Mouse (Mus musculus): ENCODE measurements at regions not wholly inside any gene's neighbourhood (a gene's known extent, or its start where the extent isn't known, plus 50 kb on each side); places are given as distances from the start of the nearest gene placed in this dataset.
A peak's percentile ranks its signal among the peaks of the same experiment; 100 is the strongest.

DNA sequence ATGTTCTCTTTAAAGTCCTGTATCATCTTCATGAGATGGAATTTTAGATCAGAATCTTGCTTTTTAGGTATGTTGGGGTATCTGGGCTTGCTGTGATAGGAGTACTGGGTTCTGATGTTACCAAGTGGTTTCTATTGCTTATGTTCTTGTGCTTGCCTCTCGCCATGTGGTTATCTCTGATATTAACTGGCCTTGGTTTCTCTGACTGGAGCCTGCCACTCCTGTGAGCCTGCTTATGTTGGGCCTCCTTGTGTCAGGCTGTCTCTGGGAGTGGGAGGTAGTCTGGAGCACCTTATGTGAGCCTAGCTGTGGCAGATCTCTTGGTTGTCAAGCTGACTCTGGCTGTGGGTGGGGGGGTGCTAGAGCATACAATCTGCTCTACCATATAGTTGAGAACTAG lies 302.9 kb upstream of the Tusc1 start:
- ATAC-seq (ENCODE audit: extremely low read depth, insufficient number of reproducible peaks, low FRiP score, poor library complexity, severe bottlenecking): no peak
- H3K27me3 ChIP-seq (ENCODE audit: insufficient read depth, low read length): no peaks in the 10 kb centered on the region
- DNase-seq (ENCODE audit: low spot score): no peak
- TF ChIP-seq GATA2 (IDR thresholded peaks at IDR 0.05; ENCODE audit: borderline replicate concordance, low read depth, low read length): no peak
- TF ChIP-seq CTCF (IDR thresholded peaks at IDR 0.05; ENCODE audit: low read depth, low read length): no peak
- TF ChIP-seq POLR2AphosphoS5 (IDR thresholded peaks at IDR 0.05; ENCODE audit: insufficient replicate concordance, low read depth, low read length): no peak
- no peak for TF ChIP-seq GATA1 (IDR thresholded peaks at IDR 0.05; ENCODE audit: borderline replicate concordance, low read length)
- no peak for TF ChIP-seq TAL1 (conservative IDR thresholded peaks at IDR 0.05; ENCODE audit: low read depth, low read length)
- no peak overlapping the region for H3K4me3 ChIP-seq (ENCODE audit: low read depth, low read length)
- 0 out of 2 replicates have a peak, but pooled peaks cover 4% of the 10 kb centered on the region for H3K4me1 ChIP-seq (ENCODE audit: insufficient read depth, low read depth, low read length)
- H3K9me3 ChIP-seq (replicated peaks): no peaks in the 10 kb centered on the region
- H3K36me3 ChIP-seq (replicated peaks): no peaks in the 10 kb centered on the region

DNA sequence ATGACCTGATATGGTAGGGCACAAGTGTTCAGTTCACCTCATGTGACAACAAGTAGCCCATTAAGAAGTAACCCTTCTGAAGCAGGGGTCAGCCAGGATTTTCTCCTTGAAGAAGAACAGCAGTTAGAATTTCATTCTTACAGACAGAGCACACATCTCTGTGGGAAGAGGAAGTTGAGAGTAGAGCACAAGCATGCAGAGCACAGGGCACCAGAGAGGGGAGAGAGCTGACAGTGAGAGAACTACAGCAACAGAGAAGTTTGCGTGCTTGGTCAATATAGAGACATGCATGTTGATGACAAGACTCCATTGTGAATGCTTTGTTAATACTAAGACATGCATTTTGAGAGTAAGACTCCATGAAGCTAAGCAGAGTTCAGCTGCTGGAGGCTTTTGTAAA lies 263.2 kb upstream of the Tusc1 start:
- Histone ChIP-seq H3K36me3 (replicated peaks) (no peaks in the 10 kb centered on the region), H3K9me3 (replicated peaks) (no peaks in the 10 kb centered on the region), H3K4me3 (ENCODE audit: low read depth, low read length) (no peak overlapping the region), H3K4me1 (ENCODE audit: insufficient read depth, low read depth, low read length) (peaks cover 3% of the 10 kb centered on the region; the same call in 1 of the 2 replicates), H3K27me3 (ENCODE audit: insufficient read depth, low read length) (no peaks in the 10 kb centered on the region)
- TF ChIP-seq CTCF (IDR thresholded peaks at IDR 0.05; ENCODE audit: low read depth, low read length) (no peak), TAL1 (conservative IDR thresholded peaks at IDR 0.05; ENCODE audit: low read depth, low read length) (no peak), POLR2AphosphoS5 (IDR thresholded peaks at IDR 0.05; ENCODE audit: insufficient replicate concordance, low read depth, low read length) (no peak), GATA1 (IDR thresholded peaks at IDR 0.05; ENCODE audit: borderline replicate concordance, low read length) (no peak), GATA2 (IDR thresholded peaks at IDR 0.05; ENCODE audit: borderline replicate concordance, low read depth, low read length) (no peak)
- ATAC-seq (ENCODE audit: extremely low read depth, insufficient number of reproducible peaks, low FRiP score, poor library complexity, severe bottlenecking) (no peak), DNase-seq (ENCODE audit: low spot score) (no peak)

DNA sequence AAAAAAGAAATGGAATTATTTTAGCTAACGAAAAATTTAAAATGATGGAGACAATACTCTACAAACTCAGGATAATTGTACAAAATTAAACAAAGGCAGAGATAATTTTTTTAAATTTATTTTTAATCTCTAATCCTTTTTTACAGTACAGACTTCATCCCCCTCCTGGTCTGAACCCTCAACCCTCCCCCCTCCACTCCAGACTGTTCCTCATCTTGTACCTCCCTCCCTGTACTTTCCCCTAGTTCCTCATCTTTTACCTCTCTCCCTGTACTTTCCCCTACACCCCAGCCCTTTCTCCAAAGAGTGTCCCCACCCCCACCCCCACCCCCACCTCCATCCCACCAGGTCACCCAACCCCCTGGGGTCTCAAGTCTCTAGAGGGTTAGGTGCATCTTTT lies 249.0 kb upstream of the Tusc1 start:
- H3K4me1 ChIP-seq (ENCODE audit: insufficient read depth, low read depth, low read length): peaks cover 28% of the 10 kb centered on the region
- ATAC-seq (ENCODE audit: extremely low read depth, insufficient number of reproducible peaks, low FRiP score, poor library complexity, severe bottlenecking) (no peak), DNase-seq (ENCODE audit: low spot score) (peak; percentile 1)
- no peaks in the 10 kb centered on the region for H3K9me3 ChIP-seq (replicated peaks)
- no peak overlapping the region; the same call in 1 of the 2 replicates for H3K4me3 ChIP-seq (ENCODE audit: low read depth, low read length)
- H3K36me3 ChIP-seq (replicated peaks): no peaks in the 10 kb centered on the region
- TF ChIP-seq POLR2AphosphoS5 (IDR thresholded peaks at IDR 0.05; ENCODE audit: insufficient replicate concordance, low read depth, low read length) (no peak), CTCF (IDR thresholded peaks at IDR 0.05; ENCODE audit: low read depth, low read length) (no peak), TAL1 (conservative IDR thresholded peaks at IDR 0.05; ENCODE audit: low read depth, low read length) (no peak), GATA1 (IDR thresholded peaks at IDR 0.05; ENCODE audit: borderline replicate concordance, low read length) (no peak), GATA2 (IDR thresholded peaks at IDR 0.05; ENCODE audit: borderline replicate concordance, low read depth, low read length) (no peak)
- no peaks in the 10 kb centered on the region for H3K27me3 ChIP-seq (ENCODE audit: insufficient read depth, low read length)

DNA sequence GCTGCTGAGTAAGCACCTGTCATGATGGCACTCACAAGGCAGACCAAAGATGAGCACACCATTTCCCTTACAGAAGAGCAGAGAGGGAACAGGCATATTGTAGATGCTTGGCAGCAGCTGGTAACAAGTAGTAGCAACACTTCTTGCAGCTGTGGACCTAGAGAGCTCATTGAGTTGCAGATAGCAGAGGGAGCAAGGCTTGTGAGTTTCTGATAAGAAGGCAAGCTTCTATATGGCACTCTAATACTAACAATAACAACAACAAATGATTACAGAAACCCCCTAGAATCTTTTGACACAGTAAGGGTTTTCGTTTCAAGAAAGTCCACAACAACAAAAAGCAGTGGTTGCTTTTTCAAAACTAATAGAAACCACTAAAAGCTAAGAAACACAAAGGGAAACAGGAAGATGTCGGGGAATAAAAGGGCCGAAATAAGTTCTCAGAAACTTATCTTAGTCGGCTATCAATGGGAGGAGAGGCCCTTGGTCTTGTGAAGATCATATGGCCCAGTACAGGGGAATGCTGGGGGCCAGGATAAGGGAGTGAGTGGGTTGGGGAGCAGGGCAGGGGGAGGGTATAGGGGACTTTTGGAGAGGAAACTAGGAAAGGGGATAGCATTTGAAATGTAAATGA lies 248.5 kb upstream of the Tusc1 start:
- DNase-seq (ENCODE audit: low spot score): peak; percentile 26
- H3K36me3 ChIP-seq (replicated peaks): no peaks in the 10 kb centered on the region
- TF ChIP-seq TAL1 (conservative IDR thresholded peaks at IDR 0.05; ENCODE audit: low read depth, low read length): peak; percentile 87
- TF ChIP-seq POLR2AphosphoS5 (IDR thresholded peaks at IDR 0.05; ENCODE audit: insufficient replicate concordance, low read depth, low read length): no peak
- no peak overlapping the region; the same call in 1 of the 2 replicates for H3K4me3 ChIP-seq (ENCODE audit: low read depth, low read length)
- H3K9me3 ChIP-seq (replicated peaks): no peaks in the 10 kb centered on the region
- H3K27me3 ChIP-seq (ENCODE audit: insufficient read depth, low read length): no peaks in the 10 kb centered on the region
- peak; percentile 99 for ATAC-seq (ENCODE audit: extremely low read depth, insufficient number of reproducible peaks, low FRiP score, poor library complexity, severe bottlenecking)
- peaks cover 30% of the 10 kb centered on the region for H3K4me1 ChIP-seq (ENCODE audit: insufficient read depth, low read depth, low read length)

DNA sequence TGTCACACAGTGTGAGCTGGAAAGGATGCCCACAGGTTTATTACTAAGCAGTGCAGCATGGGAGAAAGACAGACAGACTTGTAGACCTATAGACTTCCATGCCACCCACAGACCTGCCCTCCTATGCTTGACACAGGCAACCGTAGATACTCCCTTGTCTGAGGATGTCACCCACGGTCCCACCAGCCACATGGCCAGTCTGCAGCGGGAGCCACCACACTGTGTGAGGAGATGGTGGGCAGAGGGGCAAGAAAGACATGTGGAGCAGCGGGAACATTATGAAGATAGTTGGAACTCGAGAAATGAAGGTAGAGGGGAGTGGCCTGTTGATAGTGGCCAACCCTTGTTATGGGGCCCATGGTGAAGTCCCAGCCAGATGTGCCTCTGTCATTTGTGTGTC lies 244.0 kb upstream of the Tusc1 start:
- ATAC-seq (ENCODE audit: extremely low read depth, insufficient number of reproducible peaks, low FRiP score, poor library complexity, severe bottlenecking): no peak
- DNase-seq (ENCODE audit: low spot score): no peak
- no peaks in the 10 kb centered on the region for H3K9me3 ChIP-seq (replicated peaks)
- TF ChIP-seq POLR2AphosphoS5 (IDR thresholded peaks at IDR 0.05; ENCODE audit: insufficient replicate concordance, low read depth, low read length): no peak
- no peak for TF ChIP-seq TAL1 (conservative IDR thresholded peaks at IDR 0.05; ENCODE audit: low read depth, low read length)
- TF ChIP-seq GATA1 (IDR thresholded peaks at IDR 0.05; ENCODE audit: borderline replicate concordance, low read length): no peak
- TF ChIP-seq CTCF (IDR thresholded peaks at IDR 0.05; ENCODE audit: low read depth, low read length): no peak
- TF ChIP-seq GATA2 (IDR thresholded peaks at IDR 0.05; ENCODE audit: borderline replicate concordance, low read depth, low read length): no peak
- no peaks in the 10 kb centered on the region for H3K36me3 ChIP-seq (replicated peaks)
- H3K4me1 ChIP-seq (ENCODE audit: insufficient read depth, low read depth, low read length): peaks cover 23% of the 10 kb centered on the region
- no peaks in the 10 kb centered on the region for H3K27me3 ChIP-seq (ENCODE audit: insufficient read depth, low read length)
- no peak overlapping the region for H3K4me3 ChIP-seq (ENCODE audit: low read depth, low read length)

DNA sequence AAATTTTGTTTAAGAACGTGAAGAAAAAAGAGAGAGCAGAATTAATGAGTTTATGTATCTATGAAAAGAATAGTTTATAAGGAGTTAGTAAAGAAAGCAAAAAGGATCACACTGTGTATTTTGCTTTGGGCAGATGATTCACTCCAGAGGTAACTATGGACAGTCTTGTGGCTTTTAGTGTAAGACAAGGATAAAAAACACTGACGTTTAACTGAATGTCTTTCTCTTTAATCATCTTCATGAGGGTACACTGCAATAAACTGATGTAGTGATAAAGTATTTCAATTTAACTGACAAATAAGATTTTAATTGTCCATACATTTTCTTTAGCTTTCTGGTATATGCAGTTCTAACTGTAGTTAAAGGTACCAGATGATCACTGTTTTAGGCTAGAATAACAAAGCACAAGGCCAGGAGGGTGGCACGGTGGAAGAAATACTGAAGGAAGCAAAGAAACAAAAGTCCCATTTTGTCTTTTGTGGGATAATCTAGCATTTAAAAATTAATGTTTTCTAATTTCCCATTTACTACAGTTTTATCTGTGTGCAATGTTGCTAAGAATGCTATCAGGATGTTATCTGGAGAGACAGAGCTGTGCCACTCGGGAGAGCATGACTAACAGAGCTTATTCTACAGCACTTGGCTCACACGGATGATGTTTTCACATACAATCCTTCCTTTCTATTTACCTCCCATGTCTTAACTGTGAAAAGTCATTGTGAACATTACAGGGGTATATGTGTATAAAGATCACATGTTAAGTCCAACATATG lies 232.4 kb upstream of the Tusc1 start:
- DNase-seq (ENCODE audit: low spot score) (no peak), ATAC-seq (ENCODE audit: extremely low read depth, insufficient number of reproducible peaks, low FRiP score, poor library complexity, severe bottlenecking) (peak; percentile 72)
- no peak for TF ChIP-seq POLR2AphosphoS5 (IDR thresholded peaks at IDR 0.05; ENCODE audit: insufficient replicate concordance, low read depth, low read length)
- no peak for TF ChIP-seq CTCF (IDR thresholded peaks at IDR 0.05; ENCODE audit: low read depth, low read length)
- no peak for TF ChIP-seq GATA1 (IDR thresholded peaks at IDR 0.05; ENCODE audit: borderline replicate concordance, low read length)
- TF ChIP-seq GATA2 (IDR thresholded peaks at IDR 0.05; ENCODE audit: borderline replicate concordance, low read depth, low read length): no peak
- no peak for TF ChIP-seq TAL1 (conservative IDR thresholded peaks at IDR 0.05; ENCODE audit: low read depth, low read length)
- no peak overlapping the region for H3K4me3 ChIP-seq (ENCODE audit: low read depth, low read length)
- peaks cover 8% of the 10 kb centered on the region for H3K4me1 ChIP-seq (ENCODE audit: insufficient read depth, low read depth, low read length)
- H3K27me3 ChIP-seq (ENCODE audit: insufficient read depth, low read length): no peaks in the 10 kb centered on the region
- no peaks in the 10 kb centered on the region for H3K36me3 ChIP-seq (replicated peaks)
- no peaks in the 10 kb centered on the region for H3K9me3 ChIP-seq (replicated peaks)
